Mouse (Mus musculus) urinary bladder, postnatal 4 days (tissue): ENCODE measurements around the gene Gm14326.
"Not testable (repeated sequence)": the region's sequence is repeated elsewhere in the genome, so short reads cannot be mapped to it uniquely, and the experiment has no call there.

Experiments
- DNase-seq, 2 experiments: peaks; one replicate each; pipeline ENCODE4 v3.0.0; 2021 to 2022; ENCODE audit warnings: low spot score in 2 of 2

Gm14326 gene

GRCm38 (mm10) chr2:177957145-177957544 is at the start of gene Gm14326:
Gene Gm14326, minus strand, starts transcription at chr2:177957297.
- peak; percentile 65 to 72 for DNase-seq

GRCm38 (mm10) chr2:177974814-177975213 is 17.7 kb upstream of the Gm14326 start:
- DNase-seq: peak; percentile 18 to 59

- peak in 1 of 2 experiments; percentile 18 for DNase-seq
Measured at GRCm38 (mm10) chr2:177956734-177957133, 363 bp downstream of the Gm14326 start.

- not testable (repeated sequence) for DNase-seq
Measured at GRCm38 (mm10) chr2:177925563-177926103, 31.5 kb downstream of the Gm14326 start, which contains the start of gene Zfp972. Gene Zfp972, minus strand, starts transcription at chr2:177925613.

- DNase-seq: not testable (repeated sequence)
Measured at GRCm38 (mm10) chr2:177903276-177903675, 53.8 kb downstream of the Gm14326 start.

GRCm38 (mm10) chr2:177898171-177898570 is 58.9 kb downstream of the Gm14326 start:
- not testable (repeated sequence) for DNase-seq

GRCm38 (mm10) chr2:177897046-177897578 is 60.0 kb downstream of the Gm14326 start, which contains the start of gene Gm14327:
Gene Gm14327, plus strand, starts transcription at chr2:177897096.
- not testable (repeated sequence) for DNase-seq

GRCm38 (mm10) chr2:177887743-177888142 is 69.4 kb downstream of the Gm14326 start:
- DNase-seq: not testable (repeated sequence)
